Comparison of ENCODE assay signal across 22 mouse cellular contexts in genomic region chr13:36629154-36629553, GRCm38 (mm10).
DNase-seq lines count a peak whose midpoint lies in the region; ATAC-seq and TF ChIP-seq lines count a peak whose summit lies in the region.
"Had no signal": no experiment of that assay in that cellular context is flagged by ENCODE, and none has a peak within 500 bp of the region (broad histone marks: within the 10 kb centered on the region; RNA-seq: fewer than 3 reads in every experiment).

No protein-coding gene starts in this region.

- no peak overlapping the region for H3K27ac ChIP-seq in lung, embryonic 16.5 days (ENCODE audit: low read length)
- H3K27ac ChIP-seq in hindbrain, postnatal 0 days: no peak overlapping the region
- H3K27ac ChIP-seq: embryonic facial prominence, embryonic 13.5 days; embryonic facial prominence, embryonic 15.5 days; forebrain, embryonic 10.5 days; forebrain, embryonic 12.5 days had no signal

- H3K4me2 ChIP-seq in lung, embryonic 16.5 days (ENCODE audit: low read depth, low read length): no peak overlapping the region
- H3K4me2 ChIP-seq in hindbrain, postnatal 0 days (ENCODE audit: low read depth, low read length): no peak overlapping the region
- H3K4me2 ChIP-seq: embryonic facial prominence, embryonic 13.5 days; embryonic facial prominence, embryonic 15.5 days; forebrain, embryonic 12.5 days had no signal

- ATAC-seq in lung, embryonic 16.5 days (ENCODE audit: low read depth): peak; percentile 72; the same call in 1 of the 2 replicates
- no peak for ATAC-seq in hindbrain, postnatal 0 days
- ATAC-seq: forebrain, embryonic 14.5 days; forebrain, embryonic 16.5 days had no signal

- H3K4me3 ChIP-seq in lung, embryonic 16.5 days (ENCODE audit: low read length): no peak overlapping the region
- H3K4me3 ChIP-seq in hindbrain, postnatal 0 days (ENCODE audit: low read length): no peak overlapping the region
- H3K4me3 ChIP-seq: embryonic facial prominence, embryonic 13.5 days; embryonic facial prominence, embryonic 15.5 days; erythroblast, embryonic 14.5 days; forebrain, embryonic 10.5 days; forebrain, embryonic 12.5 days had no signal

- H3K9ac ChIP-seq in lung, embryonic 16.5 days (ENCODE audit: low read length): no peak overlapping the region
- H3K9ac ChIP-seq in hindbrain, postnatal 0 days (replicated peaks; ENCODE audit: low read length): no peak overlapping the region
- H3K9ac ChIP-seq: embryonic facial prominence, embryonic 13.5 days; embryonic facial prominence, embryonic 15.5 days; forebrain, embryonic 12.5 days had no signal

- 0 out of 2 replicates have a peak, but pooled peaks cover 3% of the 10 kb centered on the region for H3K9me3 ChIP-seq in lung, embryonic 16.5 days (ENCODE audit: control insufficient read depth, low read length)
- no peaks in the 10 kb centered on the region for H3K9me3 ChIP-seq in hindbrain, postnatal 0 days (ENCODE audit: low read length)
- H3K9me3 ChIP-seq: embryonic facial prominence, embryonic 15.5 days; forebrain, embryonic 10.5 days; forebrain, embryonic 12.5 days had no signal

- H3K36me3 ChIP-seq in lung, embryonic 16.5 days (ENCODE audit: control insufficient read depth, insufficient read depth, low read length): no peaks in the 10 kb centered on the region
- no peaks in the 10 kb centered on the region for H3K36me3 ChIP-seq in hindbrain, postnatal 0 days (ENCODE audit: insufficient read depth, low read length)
- H3K36me3 ChIP-seq: embryonic facial prominence, embryonic 13.5 days; embryonic facial prominence, embryonic 15.5 days; forebrain, embryonic 10.5 days; forebrain, embryonic 12.5 days had no signal

- no peaks in the 10 kb centered on the region for H3K4me1 ChIP-seq in lung, embryonic 16.5 days (replicated peaks; ENCODE audit: control insufficient read depth, insufficient read depth, low read length)
- H3K4me1 ChIP-seq in hindbrain, postnatal 0 days (ENCODE audit: insufficient read depth, low read length): no peaks in the 10 kb centered on the region
- H3K4me1 ChIP-seq: embryonic facial prominence, embryonic 13.5 days; embryonic facial prominence, embryonic 15.5 days; forebrain, embryonic 10.5 days; forebrain, embryonic 12.5 days had no signal

- H3K27me3 ChIP-seq in lung, embryonic 16.5 days (ENCODE audit: control insufficient read depth, insufficient read depth, low read depth, low read length): no peaks in the 10 kb centered on the region
- H3K27me3 ChIP-seq in hindbrain, postnatal 0 days (ENCODE audit: insufficient read depth, low read length): no peaks in the 10 kb centered on the region
- H3K27me3 ChIP-seq: embryonic facial prominence, embryonic 13.5 days; embryonic facial prominence, embryonic 15.5 days; forebrain, embryonic 12.5 days had no signal

- no peak for TF ChIP-seq CTCF in hindbrain, postnatal 0 days (IDR thresholded peaks at IDR 0.05; ENCODE audit: low read depth)

- no peak for DNase-seq in lung, postnatal 10 days
- DNase-seq in lung, postnatal 25 days (ENCODE audit: low spot score): peak; percentile 23
- no peak for DNase-seq in lung, postnatal 4 days
- no peak for DNase-seq in hindbrain, postnatal 0 days (ENCODE audit: low spot score)
- DNase-seq: adrenal gland, adult 2 months; adrenal gland, postnatal 10 days; adrenal gland, postnatal 25 days; cerebellum, adult 11 months; cerebellum, adult 18-20 months; cerebellum, adult 8-10 months; cerebellum, adult 9-11 months; cerebellum, postnatal 14 days; cerebellum, postnatal 36 days; embryo, embryonic 11 days had no signal

- WGBS in lung, embryonic 16.5 days: 41% methylated on average over 1 of the region's 1 CpGs
- WGBS in hindbrain, postnatal 0 days: 82% methylated on average over 1 of the region's 1 CpGs
